Mouse (Mus musculus) heart, adult 8-10 months (tissue): Measurements from ENCODE around the gene Syncrip. TPM values are rescaled to one million over a fixed set of nuclear protein-coding genes. Genes with fewer than 3 reads are reported as not detected.
A peak's percentile ranks its signal among the peaks of the same experiment; 100 is the strongest.

Experiments
- DNase-seq: peaks from one replicate; pipeline ENCODE4 v3.0.0; 2022; ENCODE audit warnings: low spot score
- total RNA-seq, 4 experiments: library from RNA; stranded (reverse); gene quantifications; 2 replicates each; pipeline ENCODE4 v1.2.4; 2022

The Syncrip gene
- total RNA-seq: 10 to 100 TPM; 52.1 to 62.3 (median 56.1) TPM

DNA sequence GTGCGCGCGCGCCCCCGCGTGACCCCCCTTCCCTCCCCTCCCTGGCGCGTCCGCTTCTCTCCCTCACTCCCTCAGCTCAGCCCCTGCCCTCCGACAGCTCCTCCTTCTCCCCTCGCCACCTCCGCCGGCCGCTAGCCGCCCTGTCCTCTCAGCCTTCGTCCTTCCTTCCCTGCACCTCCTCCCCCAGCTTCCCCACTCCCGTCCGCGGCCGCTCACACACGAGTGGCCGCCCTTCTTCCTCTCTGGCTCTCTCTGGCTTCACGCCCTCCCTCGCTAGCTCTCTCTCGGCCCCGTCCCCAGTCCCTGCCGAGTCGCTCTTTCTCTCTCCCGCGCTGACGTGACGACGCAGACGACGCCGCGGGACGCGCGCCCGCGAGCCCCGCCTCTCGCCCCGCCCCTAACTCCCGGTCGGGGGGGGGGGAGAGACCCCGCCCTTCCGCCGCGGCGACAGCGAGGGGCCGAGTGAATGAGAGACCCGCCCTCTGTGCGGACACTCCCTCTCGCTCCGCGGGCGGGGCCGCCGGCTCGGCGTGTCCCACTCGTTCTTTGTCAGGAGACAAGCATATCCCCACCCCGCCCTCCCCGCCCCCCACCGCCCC, at the start of gene Syncrip:
TSS of gene Syncrip (minus strand) at position 345 of the 599 bp plus-strand sequence.
- peak; percentile 89 for DNase-seq

DNA sequence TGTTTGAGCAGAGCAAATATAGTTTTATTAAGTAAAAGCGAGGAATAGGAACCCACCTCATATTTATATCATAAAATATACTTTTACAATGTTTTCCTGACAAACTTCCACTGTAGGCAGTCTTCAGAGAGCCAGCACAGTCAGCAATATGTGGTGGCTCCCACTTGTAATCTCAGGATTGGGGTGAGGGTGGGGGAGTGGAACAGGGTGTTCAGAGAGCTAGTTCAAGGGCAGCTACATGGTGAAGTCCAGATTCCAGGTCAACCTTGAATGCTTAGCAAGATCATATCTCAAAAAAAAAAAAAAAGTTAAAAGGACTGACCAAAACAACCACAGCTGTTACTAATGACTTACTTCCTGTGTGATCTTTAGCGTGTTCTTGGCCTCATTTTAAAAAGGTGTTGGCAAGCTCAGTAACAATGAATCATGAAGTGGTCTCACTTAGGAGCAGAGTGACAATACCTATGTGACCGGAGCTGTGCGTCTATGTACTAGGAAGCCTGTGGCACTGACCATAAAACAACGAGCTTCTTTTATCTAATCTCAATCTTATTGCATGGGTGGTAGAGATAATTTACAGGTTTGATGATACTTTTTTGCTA, 47.7 kb upstream of the Syncrip start:
- no peak for DNase-seq

DNA sequence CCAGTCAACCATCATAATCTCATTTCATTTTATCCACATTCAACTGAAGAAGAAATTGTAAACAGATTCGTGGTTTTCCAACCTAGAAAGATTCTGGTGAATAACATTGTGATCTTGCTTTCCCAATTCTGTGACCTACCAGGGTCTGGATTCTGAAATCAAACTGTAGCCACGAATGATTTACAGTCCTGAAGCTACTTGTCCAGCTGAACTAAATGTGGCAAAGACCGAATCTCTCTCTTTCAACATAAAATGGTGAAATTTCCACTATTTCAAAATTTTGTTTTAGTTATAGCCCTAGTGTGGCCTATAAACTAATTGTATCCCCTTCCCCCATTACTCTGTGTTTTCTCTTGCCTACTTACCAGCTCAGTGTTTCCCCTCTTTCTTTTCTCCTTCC, 47.2 kb upstream of the Syncrip start:
- no peak for DNase-seq

DNA sequence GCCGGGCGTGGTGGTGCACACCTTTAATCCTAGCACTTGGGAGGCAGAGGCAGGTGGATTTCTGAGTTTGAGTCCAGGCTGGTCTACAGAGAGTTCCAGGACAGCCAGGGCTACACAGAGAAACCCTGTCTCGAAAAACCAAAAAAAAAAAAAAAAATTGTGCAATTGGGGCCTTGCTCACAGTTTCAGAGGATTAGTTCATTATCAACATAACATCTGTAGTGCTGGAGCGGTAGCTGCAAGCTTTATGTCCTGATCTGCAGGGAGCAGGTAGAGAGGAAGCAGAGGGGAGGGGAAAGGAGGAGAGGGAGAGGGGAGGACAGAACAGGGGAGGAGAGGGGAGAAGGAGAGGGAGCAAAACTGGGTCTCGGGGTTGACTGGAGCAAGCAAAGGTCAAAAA, 46.4 kb upstream of the Syncrip start:
- DNase-seq: no peak

DNA sequence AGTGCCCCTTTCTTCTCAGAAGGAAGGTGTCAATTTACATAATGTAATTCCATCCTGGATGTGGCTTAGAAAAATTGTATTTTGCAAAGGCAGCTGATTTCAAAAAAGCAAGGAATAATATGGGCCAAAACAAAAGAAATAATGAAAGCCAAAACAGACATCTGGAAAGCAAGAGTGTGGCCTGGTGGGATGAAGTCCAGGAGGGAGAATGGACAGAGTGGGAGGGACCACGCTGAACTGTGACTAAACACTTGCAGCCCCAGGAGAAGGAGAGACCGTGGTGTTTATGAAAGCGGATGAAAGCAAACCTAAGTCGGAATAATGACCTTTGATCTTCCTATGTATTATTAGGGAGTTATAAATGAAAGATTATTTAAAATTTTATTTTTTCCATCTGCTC, 45.6 kb upstream of the Syncrip start:
- DNase-seq: peak; percentile 22

DNA sequence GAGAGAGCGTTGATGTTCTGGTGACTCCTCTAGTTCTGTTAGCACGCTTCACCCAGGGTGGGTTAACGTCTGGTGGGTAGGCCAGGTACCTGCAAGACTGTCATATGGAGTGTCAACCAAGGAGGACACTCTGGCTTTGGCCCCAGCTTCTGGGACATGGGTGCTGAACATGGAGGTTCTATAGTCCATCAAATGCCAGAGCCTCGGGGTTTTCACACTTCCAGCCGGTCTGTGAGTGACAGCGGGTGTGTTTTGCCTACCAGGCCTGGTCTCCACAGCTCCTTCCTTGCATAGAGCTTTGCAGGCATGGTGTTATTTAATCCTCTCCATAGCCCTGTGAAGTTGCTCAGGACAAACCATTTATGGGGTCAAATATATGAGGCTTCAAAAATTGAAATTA, 43.0 kb upstream of the Syncrip start:
- DNase-seq: no peak

DNA sequence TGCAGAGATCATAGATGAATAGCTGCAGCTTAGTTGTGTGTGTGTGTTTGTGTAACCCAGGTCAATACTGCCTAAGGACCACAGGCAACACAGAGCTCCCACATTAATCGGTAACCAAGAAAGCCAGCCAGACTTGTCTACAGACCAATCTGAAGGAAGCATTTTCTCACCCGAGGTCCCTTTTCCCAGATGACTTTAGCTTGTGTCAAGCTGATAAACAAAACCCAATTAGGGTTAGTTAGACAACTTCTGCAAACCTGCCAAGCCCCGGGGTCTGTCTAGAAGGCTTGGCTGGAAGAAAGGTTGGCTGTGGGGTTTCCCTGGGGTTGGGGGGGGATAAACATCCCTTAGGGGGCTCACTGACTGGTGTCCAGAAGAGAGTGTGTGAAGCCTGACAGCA, 42.4 kb upstream of the Syncrip start:
- no peak for DNase-seq

DNA sequence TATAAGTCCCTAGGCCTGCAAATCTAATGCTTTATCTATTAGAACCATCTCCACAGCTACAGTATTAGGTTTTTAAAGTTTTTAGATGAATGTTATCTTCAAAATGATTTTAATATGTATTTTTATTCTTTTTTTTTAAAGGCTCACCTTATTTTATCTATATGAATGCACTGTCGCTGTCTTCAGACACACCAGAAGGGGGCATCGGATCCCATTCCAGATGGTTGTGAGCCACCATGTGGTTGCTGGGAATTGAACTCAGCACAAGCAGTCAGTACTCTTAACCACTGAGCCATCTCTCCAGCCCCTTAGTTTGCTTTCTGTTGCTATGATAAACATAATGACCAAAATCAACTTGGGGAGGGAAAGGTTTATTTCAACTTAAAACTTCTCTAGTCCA, 42.0 kb upstream of the Syncrip start:
- DNase-seq: no peak

DNA sequence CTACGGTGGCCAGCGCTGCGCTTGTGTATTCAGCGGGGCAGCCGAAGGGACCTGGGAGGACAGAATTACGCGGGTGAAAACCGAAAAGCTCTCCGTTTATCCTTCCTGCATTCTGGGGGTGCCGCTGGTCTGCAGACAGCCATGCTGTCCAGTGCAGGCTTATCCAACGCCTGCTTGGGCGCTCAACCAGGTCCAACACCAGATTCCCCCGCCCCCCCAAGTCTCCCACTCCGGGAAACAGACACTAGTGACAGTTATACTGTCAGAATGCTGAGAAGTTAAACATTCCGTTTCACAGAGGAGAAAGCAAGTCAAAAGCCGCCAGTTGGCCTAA, 40.9 kb upstream of the Syncrip start:
- no peak for DNase-seq

DNA sequence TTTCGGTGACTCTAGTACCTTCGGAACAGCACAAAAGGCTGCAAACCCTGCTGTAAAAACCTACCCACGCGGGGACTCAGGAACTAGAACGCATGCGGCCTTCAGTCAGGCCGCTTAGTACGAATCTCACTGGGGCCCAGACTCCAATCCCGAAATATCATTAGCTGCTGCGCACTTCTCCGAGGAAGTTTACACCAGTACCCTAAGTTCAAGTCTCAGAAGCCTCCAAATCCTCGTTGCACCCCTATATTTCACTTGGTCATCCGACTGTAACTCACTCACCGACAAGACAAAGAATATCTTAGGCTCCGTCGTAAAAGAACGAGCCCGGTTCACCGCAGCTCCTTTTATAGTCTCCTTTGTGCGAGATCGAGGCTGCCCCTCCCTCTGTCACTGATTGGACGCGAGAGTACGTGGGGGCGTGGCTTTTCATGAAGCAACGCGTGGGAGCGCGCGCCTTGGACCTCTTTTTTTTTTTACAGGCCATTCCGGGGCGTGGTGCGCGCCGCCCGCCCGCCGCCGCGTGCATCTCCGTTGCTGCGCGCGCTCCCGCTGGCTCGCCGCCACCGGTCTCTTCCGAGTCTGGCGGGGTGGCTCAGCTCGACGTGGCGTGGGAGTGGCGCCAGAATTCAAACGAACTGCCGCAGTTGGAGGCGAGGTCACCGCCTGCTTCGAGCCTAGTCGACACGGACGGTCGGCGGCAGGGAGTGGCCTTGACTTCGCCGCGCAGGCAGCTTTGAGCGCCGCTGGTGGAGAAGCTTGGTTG, 40.4 kb upstream of the Syncrip start:
- peak; percentile 97 for DNase-seq

DNA sequence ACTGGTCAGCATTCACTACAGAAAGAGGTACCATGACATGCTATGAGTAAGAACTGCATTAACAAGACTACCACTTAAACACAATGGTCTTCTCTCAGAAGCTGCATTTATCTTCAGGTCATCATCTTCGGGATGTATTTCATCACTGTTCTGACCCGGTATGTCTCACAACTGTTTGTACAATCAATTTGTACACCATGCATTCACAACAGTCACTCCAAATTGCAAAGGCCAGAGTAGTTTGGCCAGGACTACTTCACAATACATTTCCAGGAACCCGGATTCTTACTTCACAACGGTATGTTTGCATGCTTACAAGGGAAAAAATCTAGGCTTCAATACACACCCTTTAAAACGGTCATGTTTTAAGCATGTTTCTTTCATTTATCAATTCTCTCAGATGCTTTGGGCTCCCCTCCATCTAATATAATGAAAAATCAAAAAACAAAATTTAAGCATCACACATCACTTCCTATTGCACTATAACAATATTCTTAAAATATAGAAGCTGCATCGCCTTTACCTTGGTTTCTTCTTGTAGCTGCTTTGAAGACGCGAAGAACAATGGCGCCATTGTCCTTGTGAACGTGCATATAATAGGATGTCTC, 39.7 kb upstream of the Syncrip start:
- no peak for DNase-seq

DNA sequence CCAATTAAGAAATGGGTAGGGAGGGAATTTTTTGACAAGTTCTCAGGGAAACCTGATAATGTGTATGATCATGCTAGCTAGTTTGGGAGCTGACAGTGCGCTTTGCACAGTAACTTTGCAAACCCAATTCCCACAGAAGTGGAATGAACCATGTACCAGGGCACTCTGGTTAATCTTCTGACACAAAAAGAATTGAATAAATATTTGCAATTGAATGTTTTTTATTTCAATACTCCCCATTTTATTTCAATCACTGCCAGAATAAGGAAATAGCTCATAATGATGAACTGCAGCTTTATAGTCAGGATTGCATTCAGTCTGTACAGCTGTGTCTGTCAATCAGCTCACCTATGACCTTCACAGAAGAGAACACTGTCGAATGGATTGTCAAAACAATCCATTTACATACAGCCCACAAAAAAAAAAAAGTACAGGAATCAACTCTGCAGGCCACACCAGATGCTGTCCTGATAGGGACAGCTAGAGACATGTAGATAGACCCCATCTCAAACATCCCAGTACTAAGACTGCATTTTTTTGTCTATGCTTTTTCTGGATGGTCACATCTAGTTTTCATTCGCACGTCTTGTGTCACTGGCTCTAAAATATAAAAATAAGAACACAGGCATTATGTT, 38.6 kb upstream of the Syncrip start:
- DNase-seq: no peak

DNA sequence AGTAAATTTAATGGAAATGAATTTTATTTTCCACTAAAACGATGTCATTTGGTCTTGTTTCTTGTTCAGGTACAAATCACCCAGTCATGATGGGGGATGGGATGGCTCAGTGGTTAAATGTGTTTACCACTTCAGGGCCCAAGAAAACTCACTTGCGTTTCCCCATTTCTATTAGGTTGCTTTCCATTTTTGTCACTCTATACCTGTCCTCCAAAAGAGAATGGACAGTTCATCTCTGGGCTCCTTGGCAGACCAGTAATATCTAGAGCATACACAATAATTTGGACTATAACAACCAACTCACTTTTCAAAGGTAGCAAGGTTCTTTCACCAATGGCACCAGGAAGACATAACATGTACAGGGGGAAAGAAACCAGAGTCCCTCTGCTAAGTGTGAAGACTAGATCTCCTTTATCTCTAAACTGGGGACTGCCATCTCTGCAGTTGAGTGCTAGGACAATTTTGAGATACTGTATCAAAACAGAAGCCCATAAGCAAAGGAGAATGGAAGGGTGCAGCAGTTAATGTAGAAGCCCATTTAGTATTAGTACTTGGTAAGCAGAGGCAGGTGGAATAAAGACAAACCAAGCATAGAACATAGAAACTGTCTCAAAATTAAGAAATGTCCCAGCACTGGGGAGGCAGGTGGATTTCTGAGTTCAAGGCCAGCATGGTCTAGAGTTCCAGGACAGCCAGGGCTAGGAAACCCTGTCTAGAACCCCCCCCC, 37.9 kb upstream of the Syncrip start:
- no peak for DNase-seq

DNA sequence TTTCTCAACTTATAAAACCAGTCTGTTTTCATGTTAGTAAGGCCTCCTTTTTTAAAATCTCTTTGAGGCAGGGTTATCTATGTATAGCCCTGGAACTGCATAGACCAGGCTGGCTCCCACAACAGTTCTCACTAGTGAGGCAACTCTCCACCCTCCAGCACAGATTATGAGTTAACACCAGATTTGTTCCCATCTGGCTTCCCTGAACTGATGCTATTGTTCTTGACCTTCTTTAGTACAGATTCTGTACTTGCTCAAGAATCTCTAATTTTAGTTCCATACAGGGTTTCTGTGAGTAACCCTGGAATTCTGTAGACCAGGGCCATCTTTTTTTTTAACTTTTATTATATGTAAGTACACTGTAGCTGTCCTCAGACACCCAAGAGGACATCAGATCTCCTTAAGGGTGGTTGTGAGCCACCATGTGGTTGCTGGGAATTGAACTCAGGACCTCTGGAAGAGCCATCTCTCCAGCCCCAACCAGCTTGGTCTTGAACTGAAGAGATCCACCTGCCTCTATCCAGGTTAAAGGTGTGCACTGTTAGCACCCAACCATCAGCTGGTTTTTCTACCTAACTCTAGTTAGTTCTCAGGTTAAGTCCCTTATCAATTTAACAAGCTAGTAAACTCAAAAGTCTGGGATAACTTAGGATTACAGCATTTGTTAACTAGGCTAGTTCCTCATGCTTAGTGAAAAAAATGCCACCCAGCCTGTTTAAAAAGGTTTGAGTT, 37.2 kb upstream of the Syncrip start:
- no peak for DNase-seq

DNA sequence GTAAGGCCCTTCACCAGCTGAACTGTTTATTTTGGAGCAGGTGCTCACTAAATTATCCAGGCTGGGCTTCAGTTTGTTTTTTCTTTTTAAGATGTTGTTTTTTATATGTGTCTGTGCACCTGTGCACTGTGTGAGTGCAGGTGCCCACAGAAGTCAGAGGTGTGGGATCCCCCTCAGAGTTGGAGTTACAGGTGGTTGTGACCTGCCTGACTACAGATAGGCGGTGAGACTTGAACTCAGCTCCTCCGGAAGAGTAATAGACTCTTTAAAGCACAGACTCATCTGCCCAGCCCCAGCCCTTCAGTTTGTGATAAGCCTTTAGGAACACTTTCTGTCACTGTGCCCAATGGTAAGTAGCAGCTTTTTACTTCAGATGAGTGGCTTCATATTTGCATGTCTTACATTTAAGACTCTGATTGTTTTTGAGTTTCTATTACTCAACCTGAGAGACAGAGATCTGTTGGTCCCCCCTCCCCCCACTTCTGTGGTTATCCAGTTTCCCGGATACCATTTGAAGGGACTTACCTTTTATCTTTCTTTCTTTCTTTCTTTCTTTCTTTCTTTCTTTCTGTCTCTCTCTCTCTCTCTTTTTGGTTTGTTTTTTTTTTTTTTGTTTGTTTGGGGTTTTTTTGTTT, 34.1 kb upstream of the Syncrip start:
- DNase-seq: no peak

DNA sequence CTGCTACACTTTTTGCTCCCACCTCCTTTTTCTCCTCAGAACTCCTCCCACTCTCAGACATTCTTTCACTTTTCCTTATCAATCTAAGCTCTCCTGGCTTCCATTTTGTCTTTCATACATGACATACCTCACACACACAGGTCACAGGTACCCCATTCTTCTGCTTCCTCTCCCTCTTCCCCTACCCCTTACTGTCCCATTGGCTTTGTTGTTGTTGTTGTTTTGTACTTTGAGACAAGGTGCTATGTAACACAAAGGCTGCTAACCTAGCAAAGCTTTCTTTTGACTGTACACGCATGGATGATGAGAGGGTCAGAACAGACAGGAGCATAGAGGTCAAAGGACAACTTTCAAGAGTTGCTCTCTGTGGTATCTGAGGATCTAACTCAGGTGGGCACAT, 33.2 kb upstream of the Syncrip start:
- no peak for DNase-seq

DNA sequence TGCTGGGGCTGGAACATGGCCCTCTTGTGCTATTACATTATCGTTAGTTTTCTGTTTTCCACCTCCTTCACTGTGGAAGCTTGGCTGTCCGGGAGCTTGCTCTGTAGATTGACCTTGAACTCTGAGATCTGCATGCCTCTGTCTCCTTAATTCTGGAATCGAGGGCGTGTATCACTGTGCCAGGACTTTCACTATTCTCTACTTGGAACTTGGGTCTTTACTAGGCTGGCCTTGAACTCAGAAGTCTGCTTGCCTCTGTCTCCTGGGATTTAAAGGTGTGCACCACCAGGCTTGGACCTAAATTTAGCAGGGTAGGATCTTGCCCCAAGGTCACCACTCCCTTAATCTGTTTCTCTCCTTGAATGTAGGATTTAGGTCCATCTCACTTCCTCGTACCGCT, 19.5 kb upstream of the Syncrip start:
- no peak for DNase-seq

DNA sequence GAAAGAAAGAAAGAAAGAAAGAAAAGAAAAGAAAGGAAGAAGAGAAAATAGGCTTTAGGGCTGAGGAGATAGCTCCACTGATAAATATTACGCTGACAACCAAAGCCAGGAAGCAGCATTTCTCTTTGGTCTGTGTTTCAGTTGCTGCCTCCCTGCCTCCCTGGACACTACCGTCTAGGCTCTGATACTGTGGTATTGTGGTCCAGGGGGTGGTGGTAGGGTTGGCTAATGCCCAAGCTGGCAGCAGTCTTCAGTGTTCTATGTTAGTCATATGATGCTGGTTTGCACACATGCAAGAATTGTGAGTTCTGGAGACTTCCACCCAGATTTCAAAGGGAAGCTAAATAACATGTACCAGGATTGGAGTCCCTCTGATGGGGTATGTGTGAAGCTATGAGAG, 17.7 kb upstream of the Syncrip start:
- no peak for DNase-seq

DNA sequence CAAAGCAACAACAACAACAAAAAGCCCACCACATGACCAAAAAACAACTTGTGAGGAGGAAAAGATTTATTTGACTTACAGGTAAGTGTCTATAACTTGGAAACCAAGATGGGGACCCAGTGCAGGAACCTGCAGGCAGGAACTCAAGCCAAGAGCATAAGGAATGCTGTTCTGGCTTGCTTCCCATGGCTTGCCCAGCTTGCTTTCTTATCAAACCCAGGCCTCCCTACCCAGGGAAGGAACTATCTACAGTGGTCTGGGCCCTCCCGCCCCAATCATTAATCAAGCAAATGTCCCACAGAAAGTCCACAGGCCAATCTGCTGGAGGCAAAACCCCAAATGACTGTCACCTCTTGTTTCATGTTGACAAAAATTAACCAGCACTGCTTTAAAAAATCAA, 10.1 kb upstream of the Syncrip start:
- DNase-seq: no peak

DNA sequence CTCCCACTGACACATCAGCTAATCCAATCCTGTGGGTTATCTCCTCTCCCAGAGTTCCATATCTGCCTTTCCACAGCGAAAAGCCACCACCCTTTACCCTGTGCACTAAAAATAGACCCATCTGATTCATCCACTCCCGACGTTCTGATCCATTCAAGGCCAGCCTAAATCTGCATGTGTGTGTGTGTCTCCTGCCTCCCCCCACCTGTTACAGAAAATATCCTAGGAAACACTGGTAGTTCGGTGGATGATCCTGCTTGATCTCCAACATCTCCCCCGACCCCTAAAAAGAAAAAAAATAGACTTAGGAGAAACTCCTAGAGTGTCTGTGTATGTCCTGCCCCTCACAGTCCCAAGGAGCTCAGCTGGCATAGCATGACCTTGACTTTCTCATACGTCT, 2.2 kb upstream of the Syncrip start:
- no peak for DNase-seq
